Mouse (Mus musculus) forebrain, embryonic 13.5 days (tissue): ENCODE measurements around the gene Casq1. TPM values are rescaled to one million over a fixed set of nuclear protein-coding genes. Genes with fewer than 3 reads are reported as not detected.

Experiments used
- ATAC-seq: fragments of 200-750 bp; cut with Nextera tagmentation; 2 replicates; pipeline ENCODE4 v1.8.0; 2017
- H3K27ac ChIP-seq: fragments of 300-500 bp; sonication (generic); 2 replicates; pipeline ENCODE4 v1.5.1; 2015; ENCODE audit warnings: inconsistent platforms, mild to moderate bottlenecking, moderate library complexity
- H3K27me3 ChIP-seq: fragments of 300-500 bp; sonication (generic); 2 replicates; pipeline ENCODE4 v1.6.1; 2015; ENCODE audit warnings: mild to moderate bottlenecking, inconsistent platforms
- H3K36me3 ChIP-seq: fragments of 300-500 bp; sonication (generic); 2 replicates; pipeline ENCODE4 v1.6.1; 2015; ENCODE audit warnings: mild to moderate bottlenecking, inconsistent platforms; ENCODE audit not compliant: poor library complexity, severe bottlenecking
- H3K4me1 ChIP-seq: fragments of 300-500 bp; sonication (generic); 2 replicates; pipeline ENCODE4 v1.6.1; 2015; ENCODE audit warnings: inconsistent platforms
- H3K4me2 ChIP-seq: fragments of 300-500 bp; sonication (generic); 2 replicates; pipeline ENCODE4 v1.6.1; 2015; ENCODE audit warnings: inconsistent platforms, mild to moderate bottlenecking, moderate library complexity
- H3K4me3 ChIP-seq: fragments of 300-500 bp; sonication (generic); 2 replicates; pipeline ENCODE4 v1.5.1; 2015; ENCODE audit warnings: mild to moderate bottlenecking, inconsistent platforms
- H3K9ac ChIP-seq: fragments of 300-500 bp; sonication (generic); 2 replicates; pipeline ENCODE4 v1.6.1; 2015; ENCODE audit warnings: mild to moderate bottlenecking, inconsistent platforms
- H3K9me3 ChIP-seq: fragments of 300-500 bp; sonication (generic); replicated peaks from 2 replicates; pipeline ENCODE4 v1.6.1; 2016; ENCODE audit warnings: inconsistent platforms
- WGBS: fragments of 180-500 bp; shearing (Covaris S2); methylation state at CpG from one replicate; pipeline ENCODE4 v1.1.7; 2015; 5-methylcytosine and 5-hydroxymethylcytosine counted together
- polyA plus RNA-seq: library from polyadenylated mRNA; unstranded; fragments of >200 nt; fragmentation: Nextera tagmentation; extraction: Ambion mirVana; gene quantifications from 2 replicates; pipeline ENCODE4 v1.2.1, GENCODE M21; 2015

Casq1 gene
- polyA plus RNA-seq, 1 experiment from 2014 or later, result 4.5 TPM

GRCm38 (mm10) chr1:172221297-172222063, 1.8 kb upstream of the Casq1 start:
- Histone ChIP-seq H3K4me3 (no peak overlapping the region), H3K4me2 (no peak overlapping the region), H3K27ac (peak overlapping the region; percentile 45), H3K9me3 (no peaks in the 10 kb centered on the region), H3K4me1 (peaks cover 58% of the 10 kb centered on the region), H3K9ac (no peak overlapping the region), H3K27me3 (no peaks in the 10 kb centered on the region), H3K36me3 (no peaks in the 10 kb centered on the region)
- no peak for ATAC-seq
- WGBS, result 44% methylated on average over 11 of the region's 11 CpGs

- Histone ChIP-seq H3K27me3 (no peaks in the 10 kb centered on the region), H3K36me3 (no peaks in the 10 kb centered on the region), H3K4me1 (peaks cover 58% of the 10 kb centered on the region), H3K4me2 (peak overlapping the region; percentile 0; the same call in 1 of the 2 replicates), H3K4me3 (no peak overlapping the region), H3K27ac (peak overlapping the region; percentile 45), H3K9ac (no peak overlapping the region), H3K9me3 (no peaks in the 10 kb centered on the region)
- peak; percentile 55 for ATAC-seq
- WGBS, result 27% methylated on average over 10 of the region's 10 CpGs
Measured at GRCm38 (mm10) chr1:172220414-172220813, 746 bp upstream of the Casq1 start.

- 54% methylated on average over 15 of the region's 15 CpGs for WGBS
- no peak overlapping the region for H3K4me2 ChIP-seq
- peaks cover 77% of the 10 kb centered on the region for H3K4me1 ChIP-seq
- H3K27me3 ChIP-seq, result no peaks in the 10 kb centered on the region
- no peaks in the 10 kb centered on the region for H3K36me3 ChIP-seq
- no peak for ATAC-seq
- no peaks in the 10 kb centered on the region for H3K9me3 ChIP-seq
- H3K27ac ChIP-seq, result peak overlapping the region; percentile 45; the same call in 1 of the 2 replicates
- H3K4me3 ChIP-seq, result no peak overlapping the region
- H3K9ac ChIP-seq, result no peak overlapping the region
Measured at GRCm38 (mm10) chr1:172218164-172218910, 1.3 kb downstream of the Casq1 start.

GRCm38 (mm10) chr1:172217148-172217547, 2.5 kb downstream of the Casq1 start:
- Histone ChIP-seq H3K4me2 (peak overlapping the region; percentile 43), H3K27me3 (no peaks in the 10 kb centered on the region), H3K27ac (peak overlapping the region; percentile 35; the same call in 1 of the 2 replicates), H3K36me3 (no peaks in the 10 kb centered on the region), H3K9ac (peak overlapping the region; percentile 34; the same call in 1 of the 2 replicates), H3K4me3 (no peak overlapping the region), H3K4me1 (peaks cover 79% of the 10 kb centered on the region), H3K9me3 (no peaks in the 10 kb centered on the region)
- 0% methylated on average over 5 of the region's 5 CpGs for WGBS
- ATAC-seq, result peak; percentile 60

GRCm38 (mm10) chr1:172214748-172215147, 4.9 kb downstream of the Casq1 start:
- no peak for ATAC-seq
- no peaks in the 10 kb centered on the region for H3K9me3 ChIP-seq
- no peak overlapping the region for H3K4me2 ChIP-seq
- H3K4me1 ChIP-seq, result peaks cover 55% of the 10 kb centered on the region
- H3K27ac ChIP-seq, result no peak overlapping the region
- no peak overlapping the region for H3K9ac ChIP-seq
- no peaks in the 10 kb centered on the region for H3K36me3 ChIP-seq
- no peaks in the 10 kb centered on the region for H3K27me3 ChIP-seq
- H3K4me3 ChIP-seq, result no peak overlapping the region
- 64% methylated on average over 3 of the region's 3 CpGs for WGBS

- H3K9ac ChIP-seq, result no peak overlapping the region
- no peak for ATAC-seq
- H3K36me3 ChIP-seq, result no peaks in the 10 kb centered on the region
- H3K27me3 ChIP-seq, result no peaks in the 10 kb centered on the region
- H3K4me3 ChIP-seq, result no peak overlapping the region
- H3K4me1 ChIP-seq, result peaks cover 45% of the 10 kb centered on the region
- 45% methylated on average over 4 of the region's 4 CpGs for WGBS
- no peaks in the 10 kb centered on the region for H3K9me3 ChIP-seq
- peak overlapping the region; percentile 64 for H3K27ac ChIP-seq
- H3K4me2 ChIP-seq, result no peak overlapping the region
Measured at GRCm38 (mm10) chr1:172213771-172214170, 5.9 kb downstream of the Casq1 start.

- WGBS, result 52% methylated on average over 5 of the region's 5 CpGs
- Histone ChIP-seq H3K36me3 (no peaks in the 10 kb centered on the region), H3K4me1 (peaks cover 35% of the 10 kb centered on the region), H3K4me2 (no peak overlapping the region), H3K9ac (no peak overlapping the region), H3K27me3 (no peaks in the 10 kb centered on the region), H3K9me3 (no peaks in the 10 kb centered on the region), H3K27ac (0 out of 2 replicates have a peak overlapping the region, but pooled peaks have one; percentile 10), H3K4me3 (no peak overlapping the region)
- ATAC-seq, result no peak
Measured at GRCm38 (mm10) chr1:172212776-172213175, 6.9 kb downstream of the Casq1 start.

- Histone ChIP-seq H3K27ac (peak overlapping the region; percentile 98), H3K27me3 (no peaks in the 10 kb centered on the region), H3K4me1 (peaks cover 53% of the 10 kb centered on the region), H3K9me3 (no peaks in the 10 kb centered on the region), H3K36me3 (no peaks in the 10 kb centered on the region), H3K4me2 (peak overlapping the region; percentile 95), H3K9ac (peak overlapping the region; percentile 98), H3K4me3 (0 out of 2 replicates have a peak overlapping the region, but pooled peaks have one; percentile 88)
- 6% methylated on average over 7 of the region's 7 CpGs for WGBS
- ATAC-seq, result peak; percentile 3; the same call in 1 of the 2 replicates
Measured at GRCm38 (mm10) chr1:172207111-172207584, 12.5 kb downstream of the Casq1 start.

- H3K4me1 ChIP-seq, result peaks cover 61% of the 10 kb centered on the region
- H3K4me2 ChIP-seq, result peak within 1 kb of the TSS; percentile 95
- under 1% methylated on average over 35 of the region's 40 CpGs for WGBS
Measured at GRCm38 (mm10) chr1:172206141-172206917, 13.3 kb downstream of the Casq1 start, which contains the start of gene Pea15a. TSS of gene Pea15a (minus strand) at chr1:172206804.

GRCm38 (mm10) chr1:172205741-172206087, 14.0 kb downstream of the Casq1 start:
- Histone ChIP-seq H3K9ac (peak overlapping the region; percentile 98), H3K27me3 (no peaks in the 10 kb centered on the region), H3K27ac (peak overlapping the region; percentile 98), H3K4me1 (peaks cover 67% of the 10 kb centered on the region), H3K36me3 (no peaks in the 10 kb centered on the region), H3K4me2 (peak overlapping the region; percentile 95), H3K9me3 (no peaks in the 10 kb centered on the region), H3K4me3 (peak overlapping the region; percentile 88)
- WGBS, result 4% methylated on average over 3 of the region's 3 CpGs
- ATAC-seq, result no peak

More at GRCm38 (mm10) chr1:172206141-172206917, 13.3 kb downstream of the Casq1 start, which contains the start of gene Pea15a:
- Histone ChIP-seq H3K27ac (peak within 1 kb of the TSS; percentile 98), H3K36me3 (no peaks in the 10 kb centered on the region), H3K9me3 (no peaks in the 10 kb centered on the region), H3K4me3 (peak within 1 kb of the TSS; percentile 88), H3K9ac (peak within 1 kb of the TSS; percentile 98), H3K27me3 (no peaks in the 10 kb centered on the region)
- peak; percentile 76 for ATAC-seq
